Mouse (Mus musculus) ES-E14 (cell line): ENCODE data around the gene Jade2.

Source experiments
- CHD2 ChIP-seq: IDR thresholded peaks from 2 replicates; pipeline ENCODE4 v1.6.1; 2014; ENCODE audit warnings: mild to moderate bottlenecking, low read depth, low read length, inconsistent platforms
- MAFK ChIP-seq: IDR thresholded peaks from 2 replicates; pipeline ENCODE4 v1.6.1; 2014; ENCODE audit warnings: mild to moderate bottlenecking, low read depth, low read length, inconsistent platforms; ENCODE audit not compliant: insufficient read depth
- ZC3H11A ChIP-seq: IDR thresholded peaks from 2 replicates; pipeline ENCODE4 v1.6.1; 2012; ENCODE audit warnings: low read depth, mild to moderate bottlenecking, inconsistent platforms, low read length, borderline replicate concordance
- ZNF384 ChIP-seq: IDR thresholded peaks from 2 replicates; pipeline ENCODE4 v1.6.1; 2012; ENCODE audit warnings: low read depth, low read length, inconsistent platforms

DNA sequence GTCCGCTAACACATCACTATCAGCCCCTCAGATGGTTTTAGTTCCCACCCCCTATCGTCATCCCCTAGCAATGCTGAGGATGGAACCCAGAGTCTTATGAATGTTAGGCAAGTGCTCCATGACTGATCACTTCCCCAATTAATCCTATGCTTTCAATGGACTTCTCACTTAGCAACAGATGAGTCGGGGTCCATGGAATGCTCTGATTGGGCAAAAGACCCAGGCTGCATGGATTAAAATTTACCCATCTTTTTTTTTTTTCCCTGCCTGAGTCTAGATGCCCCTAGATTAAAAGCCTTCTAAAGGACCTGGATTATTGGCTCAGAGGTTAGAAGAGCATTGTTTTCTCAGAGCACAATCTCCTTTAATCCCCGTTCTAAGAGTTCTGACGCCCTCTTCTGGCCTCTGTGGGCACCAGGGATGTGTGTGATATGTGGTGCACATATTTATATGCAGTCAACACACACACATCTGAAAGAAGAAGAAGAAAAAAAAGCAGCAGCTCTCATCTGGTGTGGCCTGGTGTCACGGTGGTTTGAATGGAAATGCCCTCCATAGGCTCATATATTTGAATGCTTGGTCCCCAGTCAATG lies 47.7 kb downstream of the Jade2 start:
- 0 out of 2 replicates have a peak, but pooled peaks have one; percentile 16 for TF ChIP-seq ZNF384
- no peak for TF ChIP-seq ZC3H11A
- peak; percentile 94 for TF ChIP-seq CHD2
- TF ChIP-seq MAFK, result no peak
